Mouse (Mus musculus) olfactory bulb, adult 2 months (tissue): ENCODE data around the gene Cd200r1. TPM values are rescaled to one million over a fixed set of nuclear protein-coding genes. Genes with fewer than 3 reads are reported as not detected.
"Not testable (repeated sequence)": the region's sequence is repeated elsewhere in the genome, so short reads cannot be mapped to it uniquely, and the experiment has no call there.

Source experiments
- H3K27ac ChIP-seq: fragments of 200-500 bp; 2 replicates; pipeline ENCODE4 v1.5.1; 2012; ENCODE audit warnings: low read depth, low read length; ENCODE audit not compliant: insufficient read depth
- H3K4me1 ChIP-seq: fragments of 200-500 bp; 2 replicates; pipeline ENCODE4 v1.6.1; 2012; ENCODE audit warnings: low read length; ENCODE audit not compliant: control insufficient read depth, insufficient read depth
- H3K4me3 ChIP-seq: fragments of 200-500 bp; 2 replicates; pipeline ENCODE4 v1.5.1; 2012; ENCODE audit warnings: mild to moderate bottlenecking, low read depth, low read length, moderate library complexity; ENCODE audit not compliant: insufficient read depth
- CTCF ChIP-seq: fragments of 200-500 bp; IDR thresholded peaks from 2 replicates; pipeline ENCODE4 v1.5.1; 2012; ENCODE audit warnings: low read depth, mild to moderate bottlenecking, low read length, moderate library complexity; ENCODE audit not compliant: insufficient read depth
- POLR2A ChIP-seq: fragments of 200-500 bp; IDR thresholded peaks from 2 replicates; pipeline ENCODE4 v1.6.1; 2012; ENCODE audit warnings: mild to moderate bottlenecking, low read depth, low read length, moderate library complexity; ENCODE audit not compliant: insufficient read depth
- whole genome bisulfite sequencing: fragments of 180-500 bp; shearing (Covaris S2); methylation state at CpG from one replicate; pipeline ENCODE4 v1.1.7; 2018; 5-methylcytosine and 5-hydroxymethylcytosine counted together
- polyA plus RNA-seq: library from polyadenylated mRNA; stranded (reverse); fragments of >200 nt; gene quantifications from 2 replicates; pipeline ENCODE4 v1.2.4, GENCODE M21; 2012; ENCODE audit warnings: low replicate concordance; ENCODE audit not compliant: missing spikeins, insufficient read depth, insufficient read length

Cd200r1 gene
- polyA plus RNA-seq, 1 experiment: not detected

DNA sequence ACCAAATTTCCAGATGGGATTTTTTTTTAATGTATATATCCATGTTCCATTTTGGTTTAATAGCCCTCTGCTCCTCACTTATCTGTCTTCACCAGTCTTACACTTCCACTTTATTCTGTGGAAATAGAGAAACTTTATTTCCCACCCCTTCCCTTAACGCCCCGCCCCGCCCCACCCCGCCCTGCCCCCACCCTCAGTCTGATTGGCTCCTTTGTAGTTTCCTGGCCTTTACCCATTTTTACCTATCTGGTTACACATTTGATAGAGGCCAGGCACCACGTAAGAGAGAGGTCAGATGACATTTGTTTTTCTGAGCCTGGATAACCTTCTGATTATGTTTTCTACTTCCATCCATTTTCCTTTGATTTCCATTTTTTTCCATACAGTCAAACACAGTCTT lies 14.0 kb downstream of the Cd200r1 start:
- H3K4me3 ChIP-seq: no peak overlapping the region
- no peak overlapping the region for H3K27ac ChIP-seq
- 90% methylated on average over 5 of the region's 5 CpGs for WGBS
- TF ChIP-seq CTCF (no peak), POLR2A (no peak)
- H3K4me1 ChIP-seq: no peaks in the 10 kb centered on the region

- Histone ChIP-seq H3K4me1 (no peaks in the 10 kb centered on the region), H3K27ac (no peak overlapping the region), H3K4me3 (no peak overlapping the region)
- TF ChIP-seq POLR2A: no peak
- no peak for TF ChIP-seq CTCF
- 73% methylated on average over 4 of the region's 4 CpGs for WGBS
Measured at GRCm38 (mm10) chr16:44780751-44781150, 15.2 kb downstream of the Cd200r1 start.

DNA sequence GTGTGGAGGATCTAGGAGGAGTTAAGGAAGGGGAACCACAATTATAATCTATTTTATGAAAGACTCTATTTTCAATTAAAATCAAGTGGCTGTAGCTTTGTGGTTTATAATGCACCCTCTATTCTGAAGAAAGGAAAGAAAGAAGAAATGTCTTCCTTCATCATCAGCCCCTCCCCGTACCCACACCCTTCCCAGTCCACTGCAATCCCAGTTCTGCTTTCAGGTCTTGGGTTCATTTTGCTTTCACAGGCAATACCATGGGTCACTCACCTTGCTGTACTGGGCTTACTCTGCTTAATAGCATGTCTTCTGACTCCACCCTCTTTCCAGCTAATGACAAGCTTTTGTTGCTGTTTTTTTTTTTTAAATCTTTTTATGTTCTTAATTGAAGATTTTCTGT lies 21.4 kb downstream of the Cd200r1 start:
- H3K4me3 ChIP-seq: no peak overlapping the region
- H3K27ac ChIP-seq: no peak overlapping the region
- WGBS: 79% methylated on average over 1 of the region's 1 CpGs
- no peaks in the 10 kb centered on the region for H3K4me1 ChIP-seq
- TF ChIP-seq POLR2A (no peak), CTCF (no peak)

DNA sequence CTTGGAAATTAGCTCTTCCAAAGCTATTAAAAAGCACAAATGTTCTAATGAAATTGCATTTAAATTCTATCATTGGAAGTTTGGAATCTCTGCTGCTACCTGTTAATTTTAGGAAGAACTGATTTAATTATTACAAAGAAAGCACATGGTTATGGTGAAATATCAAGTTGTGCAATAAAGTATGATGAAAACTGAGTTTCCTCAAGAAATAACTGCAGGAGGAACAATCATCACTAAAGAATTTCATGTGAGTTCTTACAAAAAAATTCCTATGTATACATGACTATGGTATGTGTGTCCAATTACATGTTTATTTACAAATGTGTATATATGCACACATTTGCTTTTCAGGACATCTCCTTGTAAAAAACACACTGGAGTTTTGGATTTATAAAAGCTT lies 28.9 kb downstream of the Cd200r1 start:
- TF ChIP-seq POLR2A (no peak), CTCF (no peak)
- Histone ChIP-seq H3K27ac (no peak overlapping the region), H3K4me1 (no peaks in the 10 kb centered on the region), H3K4me3 (no peak overlapping the region)

DNA sequence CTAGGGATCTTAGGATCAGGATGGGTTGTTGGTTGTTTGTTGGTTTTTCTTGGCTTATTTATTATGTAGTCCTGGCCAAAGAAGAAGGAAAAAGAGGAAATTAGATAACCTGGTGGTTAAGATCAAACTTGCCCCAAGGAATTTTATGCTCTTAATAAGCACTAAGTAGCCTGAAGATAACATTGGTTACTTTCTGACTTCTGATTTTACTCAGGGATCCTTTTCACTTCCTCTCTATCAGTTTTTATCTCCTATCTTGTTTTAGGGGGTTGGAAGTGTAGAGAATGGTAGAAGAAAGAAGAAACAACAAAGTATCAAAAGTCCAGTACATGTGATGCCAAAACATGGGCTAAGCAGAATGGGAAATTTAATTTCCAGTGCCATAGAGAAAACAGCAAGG lies 40.4 kb downstream of the Cd200r1 start:
- H3K4me1 ChIP-seq: no peaks in the 10 kb centered on the region
- no peak overlapping the region for H3K27ac ChIP-seq
- TF ChIP-seq CTCF: no peak
- TF ChIP-seq POLR2A: no peak
- no peak overlapping the region for H3K4me3 ChIP-seq

DNA sequence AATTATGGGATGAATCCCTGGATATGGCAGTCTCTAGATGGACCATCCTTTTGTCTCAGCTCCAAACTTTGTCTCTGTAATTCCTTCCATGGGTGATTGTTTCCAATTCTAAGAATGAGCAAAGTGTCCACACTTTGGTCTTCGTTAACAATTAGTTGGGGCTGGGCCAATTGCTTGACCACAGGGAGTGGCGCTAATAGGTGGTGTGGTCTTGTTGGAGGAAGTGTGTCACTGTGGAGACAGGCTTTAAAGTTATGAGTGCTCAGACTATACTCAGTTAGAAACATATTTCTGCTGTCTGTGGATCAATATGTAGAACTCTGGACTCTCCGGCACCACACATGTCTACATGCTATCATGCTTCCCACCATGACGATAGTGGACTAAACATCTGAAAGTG lies 44.7 kb downstream of the Cd200r1 start:
- WGBS: 97% methylated on average over 4 of the region's 4 CpGs
- H3K4me3 ChIP-seq, H3K27ac ChIP-seq, H3K4me1 ChIP-seq: not testable (repeated sequence)

DNA sequence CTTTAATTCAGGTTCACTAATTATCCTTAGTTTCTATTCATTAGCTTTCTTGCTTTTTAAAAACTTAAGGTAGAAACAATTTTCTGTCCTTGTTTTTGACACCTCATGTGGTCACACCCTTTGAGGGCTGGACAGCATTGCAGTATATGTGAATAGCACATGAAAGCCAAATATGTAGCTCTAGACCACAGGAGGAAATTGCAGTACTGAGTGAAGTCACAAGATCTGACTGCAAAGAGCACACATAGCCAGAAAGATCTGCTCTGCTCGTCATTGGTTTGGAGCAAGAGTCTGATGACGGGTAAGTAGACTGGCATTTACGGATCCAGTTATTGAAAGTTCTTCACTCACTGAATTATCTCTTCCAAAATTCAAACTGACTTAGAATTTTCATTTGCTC lies 46.0 kb downstream of the Cd200r1 start, which contains the start of gene Cd200r4:
Gene Cd200r4, plus strand, starts transcription at position 190 of the 400 bp plus-strand sequence.
- Histone ChIP-seq H3K4me1 (no peaks in the 10 kb centered on the region), H3K27ac (no peak within 1 kb of the TSS), H3K4me3 (no peak within 1 kb of the TSS)
- TF ChIP-seq CTCF (no peak), POLR2A (no peak)
- WGBS: 93% methylated on average over 3 of the region's 3 CpGs

DNA sequence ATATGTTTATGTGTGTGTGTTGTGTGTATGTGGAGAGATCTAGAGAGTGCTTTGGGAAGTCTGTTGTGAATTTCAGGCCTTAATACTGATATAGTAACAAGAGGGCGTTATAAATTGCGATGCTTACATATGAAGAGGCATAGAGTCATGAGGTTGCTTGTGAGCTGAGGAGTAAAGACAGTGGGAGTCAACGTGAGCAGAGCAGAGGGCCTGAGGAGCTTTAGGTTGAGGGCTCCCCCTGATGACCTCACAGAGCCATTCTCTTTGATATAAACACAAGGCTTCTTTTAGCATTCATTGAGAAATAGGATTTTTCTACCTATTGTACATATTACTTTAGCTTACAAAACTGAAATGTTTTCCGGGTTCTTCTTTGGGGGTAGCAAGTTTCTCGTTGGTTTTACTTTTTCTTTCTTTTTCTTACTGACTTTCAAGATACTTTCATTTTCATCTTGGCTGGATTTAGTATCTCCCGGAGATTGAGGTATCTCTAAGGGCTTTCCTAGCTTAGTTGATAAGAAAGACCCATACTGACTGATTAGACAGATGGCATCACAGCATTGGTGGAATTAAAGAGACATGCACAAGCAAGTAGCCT lies 47.0 kb downstream of the Cd200r1 start:
- 88% methylated on average over 6 of the region's 6 CpGs for WGBS
- TF ChIP-seq CTCF (no peak), POLR2A (no peak)

DNA sequence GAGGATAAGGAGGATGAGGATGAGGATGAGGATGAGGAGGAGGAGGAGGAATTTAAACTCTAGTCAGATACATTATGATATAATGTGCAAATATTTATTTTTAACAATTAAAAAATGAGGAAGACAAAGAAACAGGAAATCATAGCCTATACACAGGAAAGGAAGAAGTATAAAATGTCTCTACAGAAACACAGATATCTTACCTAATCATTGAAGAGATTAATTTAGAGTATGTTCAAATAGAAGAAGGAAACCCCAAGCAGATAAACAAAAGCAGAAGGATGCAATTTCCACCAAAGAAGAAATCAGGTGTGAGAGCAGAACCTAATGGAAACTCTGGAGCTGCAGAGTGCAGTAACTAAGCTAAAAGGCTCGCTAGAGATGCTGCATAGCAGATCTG lies 52.5 kb downstream of the Cd200r1 start:
- H3K4me1 ChIP-seq: no peaks in the 10 kb centered on the region
- TF ChIP-seq CTCF (no peak), POLR2A (no peak)
- no peak overlapping the region for H3K27ac ChIP-seq
- H3K4me3 ChIP-seq: no peak overlapping the region
- 47% methylated on average over 1 of the region's 1 CpGs for WGBS

More for the DNA sequence above, 47.0 kb downstream of the Cd200r1 start:
- Histone ChIP-seq H3K4me3 (no peak overlapping the region), H3K27ac (no peak overlapping the region), H3K4me1 (no peaks in the 10 kb centered on the region)

- H3K4me1 ChIP-seq: no peaks in the 10 kb centered on the region
- WGBS: 93% methylated on average over 4 of the region's 4 CpGs
- no peak for TF ChIP-seq CTCF
- no peak for TF ChIP-seq POLR2A
Measured at GRCm38 (mm10) chr16:44820545-44820944, 55.0 kb downstream of the Cd200r1 start.

More at GRCm38 (mm10) chr16:44820545-44820944, 55.0 kb downstream of the Cd200r1 start:
- no peak overlapping the region for H3K27ac ChIP-seq
- no peak overlapping the region for H3K4me3 ChIP-seq
